Mouse (Mus musculus) spleen, postnatal 4 days (tissue): Measurements from ENCODE around the gene Mrm3.

ENCODE experiments used
- DNase-seq, 2 experiments: peaks; one replicate each; pipeline ENCODE4 v3.0.0; 2022; ENCODE audit warnings: low spot score in 2 of 2

The Mrm3 gene

DNA sequence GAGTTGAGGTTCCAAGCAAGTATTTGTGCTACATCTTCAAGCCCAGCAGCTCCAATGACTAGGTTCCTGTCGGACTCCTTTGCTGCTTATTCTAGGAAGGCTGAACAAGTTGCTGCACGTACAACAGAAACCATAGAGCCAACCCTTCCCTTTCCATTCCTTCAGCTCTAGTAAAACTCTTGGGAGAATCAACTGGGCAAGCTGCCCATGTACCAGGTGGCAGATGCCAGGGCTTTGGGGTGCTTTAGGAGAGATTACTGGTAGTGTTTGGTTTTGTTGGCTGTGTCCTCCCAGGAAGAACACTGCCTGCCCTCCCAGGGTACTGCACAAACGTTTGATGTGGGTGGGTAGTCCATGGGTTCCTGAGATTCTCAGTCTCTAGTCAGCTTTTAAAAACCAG lies 8.5 kb downstream of the Mrm3 start:
- no peak for DNase-seq

DNA sequence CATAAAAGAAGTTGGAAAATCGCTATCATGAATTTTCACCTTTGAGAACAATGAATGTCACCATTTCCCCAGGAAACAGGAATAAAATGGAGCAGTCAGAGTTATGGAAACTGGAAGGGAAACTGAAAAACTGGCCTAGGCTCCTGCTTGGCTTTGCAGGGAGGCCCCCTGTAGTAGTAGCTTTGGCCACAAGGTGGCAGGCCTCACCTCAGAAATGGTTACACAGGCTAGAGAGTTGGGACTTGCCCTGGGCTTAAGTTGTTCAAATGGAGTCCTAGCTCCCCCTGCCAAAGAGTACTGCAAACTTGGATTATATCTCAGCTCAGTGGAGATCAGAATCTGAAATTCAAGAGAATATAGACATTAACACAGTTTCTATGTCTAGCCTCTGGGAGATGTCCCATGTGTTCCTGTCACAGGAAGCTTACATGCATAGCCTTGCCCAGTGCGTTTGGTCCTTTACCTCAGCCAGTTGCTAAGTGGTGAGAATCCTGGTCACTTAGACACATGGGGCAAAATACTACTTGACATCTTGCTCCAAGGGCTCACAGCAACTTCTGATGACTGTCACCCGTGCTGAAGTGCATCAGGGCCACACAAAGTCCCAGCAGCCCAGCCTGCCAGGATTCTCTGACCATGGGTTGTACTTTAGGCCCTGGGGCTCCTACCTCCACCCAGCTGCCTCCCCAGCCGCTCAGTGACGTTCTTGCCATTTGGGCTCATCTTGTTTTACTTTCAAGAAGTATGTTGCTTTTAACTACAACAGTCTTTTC lies 9.8 kb downstream of the Mrm3 start:
- DNase-seq: peak; percentile 77 to 87

DNA sequence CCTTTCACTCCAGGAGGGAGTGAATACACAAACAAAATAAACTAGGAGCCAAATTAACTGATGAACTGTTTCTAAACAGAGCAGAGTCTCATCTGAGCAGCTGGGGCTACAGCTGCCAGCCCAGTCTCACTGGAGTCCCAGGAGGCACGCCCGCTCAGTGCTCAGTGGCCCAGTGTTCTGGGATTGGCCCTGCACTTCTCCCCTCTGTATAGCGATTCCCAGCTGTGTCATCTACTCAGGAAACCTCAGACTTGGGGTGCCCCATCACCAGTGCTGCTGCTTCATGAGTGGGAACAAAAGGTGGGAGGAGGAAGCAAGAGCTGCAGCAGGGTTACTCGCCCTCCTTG lies 10.4 kb downstream of the Mrm3 start:
- DNase-seq: no peak

DNA sequence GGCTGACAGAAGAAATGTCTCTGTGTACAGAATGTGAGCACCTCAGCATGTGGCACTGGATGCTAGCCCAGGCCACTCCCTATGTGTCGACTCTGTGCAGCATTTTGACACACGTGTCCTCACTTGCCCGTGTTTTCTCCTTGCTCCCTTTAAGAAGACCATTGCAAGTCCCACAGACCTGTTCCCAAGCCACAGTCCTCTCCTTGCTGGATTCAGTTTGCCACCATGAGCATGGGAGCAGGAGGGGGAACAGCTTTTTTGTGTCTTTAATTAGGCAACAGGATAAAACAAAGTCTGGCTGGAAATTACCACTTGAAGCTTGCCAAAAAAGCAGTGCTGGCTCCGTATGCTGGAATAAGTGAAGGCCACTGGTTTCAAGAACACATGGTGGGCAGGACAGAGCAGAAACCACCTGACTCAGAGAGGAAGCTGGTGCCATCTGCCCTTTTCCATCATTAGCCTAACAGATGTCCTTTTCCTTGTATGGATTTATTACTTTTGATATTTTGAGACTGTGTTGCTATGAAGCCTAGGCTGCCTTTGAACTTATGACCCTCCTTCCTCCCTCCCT lies 12.0 kb downstream of the Mrm3 start:
- DNase-seq: no peak

DNA sequence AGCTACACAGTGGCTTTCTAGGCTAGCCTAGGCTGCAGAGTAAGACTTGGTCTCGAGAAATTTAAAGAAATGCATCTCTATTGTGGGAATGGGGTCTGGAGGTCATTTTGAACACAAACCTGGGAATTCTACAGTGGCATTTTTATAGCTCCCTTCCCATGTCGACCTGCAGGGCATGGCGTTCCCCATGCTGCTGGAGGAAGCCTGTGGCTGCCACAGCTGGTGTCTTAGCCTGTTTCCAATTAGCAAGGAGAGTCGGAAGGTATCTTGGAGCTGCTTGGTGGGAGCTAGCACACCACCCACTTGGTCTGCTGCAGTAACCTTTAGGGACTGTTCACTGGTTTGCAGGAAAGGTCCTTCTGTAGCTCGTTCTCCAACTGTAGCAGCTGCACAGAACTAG lies 12.6 kb downstream of the Mrm3 start:
- no peak for DNase-seq

DNA sequence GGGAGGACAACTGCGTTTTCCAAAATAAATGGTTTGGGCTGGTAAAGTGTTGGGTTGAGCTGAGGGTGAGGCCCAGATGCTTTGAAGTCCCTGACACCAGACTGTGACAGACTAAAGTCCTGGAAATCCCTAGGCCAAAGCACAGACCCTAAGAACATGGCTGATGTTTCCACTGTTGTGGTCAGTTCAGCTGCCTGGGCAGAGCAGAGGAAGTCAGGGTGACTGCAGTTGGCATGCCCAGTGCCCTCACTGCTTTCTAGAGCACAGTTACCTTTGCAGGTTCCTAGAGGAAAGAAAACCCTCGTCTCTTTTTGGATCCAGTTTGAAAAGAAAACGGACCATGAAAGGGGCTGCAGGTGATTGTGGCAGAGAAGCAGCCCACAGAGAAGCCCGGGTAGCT lies 13.9 kb downstream of the Mrm3 start:
- DNase-seq: no peak

DNA sequence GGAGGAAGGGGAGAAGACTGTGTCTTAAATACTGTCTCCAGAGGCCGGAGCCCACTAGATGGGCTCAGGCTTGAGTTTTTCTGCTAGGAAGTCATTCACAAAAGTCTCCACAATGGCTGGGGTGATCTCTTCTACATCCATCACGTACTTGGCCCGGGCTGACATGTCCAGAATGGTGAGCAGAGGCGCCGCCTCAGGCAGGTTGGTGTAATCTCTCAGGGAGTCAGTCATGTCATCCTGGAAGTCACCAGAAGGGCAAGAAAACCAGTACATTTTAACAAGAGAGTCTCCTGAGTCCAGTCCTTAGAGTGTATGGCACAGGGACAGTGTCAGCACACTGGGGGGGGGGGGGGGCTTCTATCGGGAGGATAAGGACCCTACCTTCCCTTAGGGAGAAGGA lies 15.0 kb downstream of the Mrm3 start:
- DNase-seq: no peak

DNA sequence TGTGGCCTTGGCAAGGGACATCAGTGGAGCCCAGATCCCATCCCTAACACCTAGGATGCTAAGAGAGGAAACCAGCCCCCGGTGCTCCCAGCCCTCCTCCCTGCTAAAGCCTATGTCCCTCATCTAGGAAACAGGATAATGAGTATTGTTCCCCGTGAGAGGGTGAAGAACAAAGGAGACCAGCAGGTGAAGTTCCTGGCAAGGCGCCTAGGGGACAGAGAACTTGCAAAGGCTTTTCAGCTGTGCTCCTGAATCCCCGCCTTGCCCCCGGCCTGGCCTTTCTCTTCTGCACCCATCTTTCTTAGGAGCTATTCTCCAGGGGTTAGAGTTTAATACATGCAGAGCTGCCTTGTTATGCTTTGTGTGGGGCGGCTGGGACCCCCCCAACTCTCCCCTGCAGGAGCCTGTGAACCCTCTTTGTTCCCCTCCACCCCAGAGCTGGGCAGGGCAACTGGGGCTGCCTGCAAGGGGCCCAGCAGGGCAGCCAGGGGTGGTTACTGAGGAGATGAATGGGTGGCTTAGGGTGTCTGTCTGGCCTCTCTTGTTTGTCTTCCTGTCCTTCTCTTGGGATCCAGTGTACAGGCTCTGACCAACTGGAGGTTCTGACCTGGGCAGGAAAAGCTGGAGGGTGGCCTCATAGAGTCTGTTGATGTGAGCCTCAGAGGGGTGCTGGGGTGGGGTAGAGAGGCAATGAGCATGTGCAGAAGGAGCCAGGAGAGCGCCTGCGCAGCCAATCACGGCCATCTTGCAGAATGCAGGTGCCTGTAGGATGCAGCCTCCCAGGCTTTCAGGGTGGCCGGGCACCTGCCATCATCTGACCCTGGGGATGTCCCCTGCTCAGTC lies 16.9 kb downstream of the Mrm3 start:
- no peak for DNase-seq

DNA sequence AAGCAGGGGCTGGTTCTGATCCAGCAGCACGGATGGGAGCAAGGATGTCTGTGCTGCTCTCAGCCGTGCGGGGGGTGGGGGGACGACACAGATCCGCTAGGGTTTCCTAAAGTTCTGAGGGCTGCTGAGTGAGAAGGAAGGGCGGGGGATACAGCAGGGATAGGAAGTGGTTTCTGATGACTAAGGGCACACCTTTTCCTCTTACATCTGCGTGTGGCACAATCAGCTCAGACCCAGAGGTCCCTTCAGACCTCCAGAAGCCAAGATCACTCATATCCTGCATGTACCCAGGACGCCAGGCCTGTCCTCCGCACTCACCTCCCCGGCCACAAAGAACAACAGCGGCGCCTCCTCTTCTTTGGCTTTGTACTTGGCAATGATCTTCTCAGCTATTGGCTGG lies 17.7 kb downstream of the Mrm3 start:
- no peak for DNase-seq

DNA sequence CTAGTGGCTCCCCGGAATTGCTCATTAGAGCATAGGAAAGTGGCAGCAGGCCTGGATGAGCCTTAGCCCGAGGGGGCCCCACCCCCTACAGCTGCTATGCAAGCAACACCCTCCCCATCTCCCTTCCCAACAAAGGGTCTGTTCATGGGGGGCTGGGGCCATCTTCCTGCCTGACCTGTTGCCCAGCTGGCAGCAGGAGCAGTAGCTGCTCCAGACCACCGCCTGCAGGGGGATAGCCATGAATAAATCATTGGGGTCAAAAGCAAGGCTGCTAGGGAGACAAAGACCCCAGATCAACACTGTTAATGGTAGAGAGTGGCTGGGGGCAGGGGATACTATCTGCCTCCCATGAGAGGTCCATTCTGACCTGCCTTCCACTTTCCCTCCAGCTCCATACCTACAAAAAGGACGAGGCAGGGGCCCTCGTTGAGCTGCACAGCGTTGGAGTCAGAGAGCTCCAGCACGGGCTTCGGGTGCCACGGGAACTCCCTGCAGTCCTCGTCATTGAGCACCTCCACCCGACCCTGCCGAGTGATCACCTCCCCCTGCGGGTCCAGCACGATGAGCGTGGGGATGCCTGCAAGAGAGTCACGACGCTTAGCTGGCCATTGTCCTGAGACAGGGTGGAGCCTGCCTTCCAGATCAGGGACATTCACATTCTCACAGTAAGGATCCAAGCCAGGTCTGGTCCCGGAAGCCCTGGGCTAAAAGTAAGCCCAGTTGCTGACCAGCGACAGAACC lies 19.3 kb downstream of the Mrm3 start:
- DNase-seq: no peak

DNA sequence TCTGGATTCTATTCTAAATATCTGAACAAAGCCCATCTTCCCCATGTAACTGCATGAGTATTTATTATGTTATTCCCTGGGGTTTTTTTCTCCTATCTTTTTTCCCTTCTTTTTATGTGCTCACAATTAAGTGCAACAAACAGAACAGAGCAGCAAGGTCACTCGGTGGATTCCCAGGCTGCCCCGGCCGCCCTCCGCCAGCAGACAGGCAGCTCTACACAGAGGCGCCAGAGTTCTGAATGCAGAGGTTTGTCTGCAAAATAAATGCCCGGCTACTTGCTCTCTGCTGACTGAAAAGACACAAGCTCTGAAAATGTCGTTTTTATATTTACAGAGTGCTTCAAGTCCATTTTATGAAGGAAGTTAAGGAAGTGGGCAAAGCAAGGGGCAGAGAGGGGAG lies 24.0 kb downstream of the Mrm3 start:
- DNase-seq: no peak

DNA sequence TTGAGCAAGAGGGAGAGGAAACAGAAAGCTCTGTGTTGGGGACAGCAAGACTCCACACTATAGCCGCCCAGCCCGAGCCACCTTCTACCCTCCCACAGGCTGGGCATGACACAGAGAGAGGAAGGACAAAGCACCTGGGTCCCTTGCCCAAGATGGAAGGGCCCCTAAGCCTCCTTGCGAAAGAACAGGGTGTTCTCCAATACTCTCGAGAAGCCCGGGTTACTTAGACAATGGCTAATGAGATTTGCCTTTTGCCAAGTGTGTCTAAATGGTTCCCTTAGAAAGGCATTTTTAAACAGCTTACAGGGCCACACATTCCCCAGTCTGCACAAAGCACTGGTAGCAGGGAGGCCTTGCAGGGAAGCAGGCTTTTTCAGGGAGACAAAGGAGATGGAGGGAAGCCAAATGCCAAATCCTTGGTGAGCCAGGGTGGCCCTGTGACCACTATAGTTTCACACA lies 24.5 kb downstream of the Mrm3 start:
- no peak for DNase-seq

DNA sequence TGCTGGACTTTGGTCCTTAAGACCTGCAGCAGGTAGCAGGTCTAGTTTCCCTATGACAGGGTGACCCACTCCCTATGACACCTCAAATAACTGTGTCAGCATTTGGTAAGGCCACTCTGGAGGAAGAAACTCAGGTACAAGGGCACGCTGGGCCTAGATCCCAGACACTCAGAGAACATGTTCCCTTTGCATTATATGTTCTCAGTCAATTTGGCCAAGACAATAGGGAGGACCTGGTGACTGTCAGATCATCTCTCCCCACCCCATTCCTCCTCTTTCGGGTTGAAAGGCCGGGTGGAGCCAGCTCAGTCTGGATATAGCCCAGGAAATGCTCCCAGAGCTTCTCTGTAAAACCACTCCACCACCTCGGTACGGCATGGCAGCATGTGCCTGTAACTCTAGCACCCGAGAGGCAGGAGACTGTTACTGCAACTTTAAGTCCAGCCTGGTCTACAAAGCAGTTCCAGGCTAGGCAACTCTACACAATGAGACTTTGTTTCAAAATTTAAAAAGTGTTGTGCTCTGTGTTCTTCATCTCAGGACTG lies 25.1 kb downstream of the Mrm3 start:
- DNase-seq: no peak

DNA sequence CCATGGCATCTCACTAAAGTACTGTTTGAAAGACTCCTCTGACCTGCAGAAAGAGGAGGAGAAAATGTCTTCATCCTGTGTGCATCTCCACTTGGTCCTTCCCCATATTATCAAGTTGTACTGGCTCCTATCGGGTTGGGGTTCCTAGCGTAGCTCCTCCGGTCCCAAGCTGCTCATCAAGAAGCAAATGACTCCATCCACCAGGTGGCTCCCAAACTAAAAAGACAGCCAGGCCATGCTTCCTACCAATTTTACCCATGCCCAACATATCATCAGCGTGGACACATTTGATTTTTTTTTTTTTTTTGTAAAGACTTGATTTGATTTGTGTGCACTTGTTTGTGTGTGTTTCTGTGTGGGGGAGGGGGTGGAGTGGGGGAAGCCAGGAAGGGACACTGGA lies 28.9 kb downstream of the Mrm3 start:
- DNase-seq: no peak

DNA sequence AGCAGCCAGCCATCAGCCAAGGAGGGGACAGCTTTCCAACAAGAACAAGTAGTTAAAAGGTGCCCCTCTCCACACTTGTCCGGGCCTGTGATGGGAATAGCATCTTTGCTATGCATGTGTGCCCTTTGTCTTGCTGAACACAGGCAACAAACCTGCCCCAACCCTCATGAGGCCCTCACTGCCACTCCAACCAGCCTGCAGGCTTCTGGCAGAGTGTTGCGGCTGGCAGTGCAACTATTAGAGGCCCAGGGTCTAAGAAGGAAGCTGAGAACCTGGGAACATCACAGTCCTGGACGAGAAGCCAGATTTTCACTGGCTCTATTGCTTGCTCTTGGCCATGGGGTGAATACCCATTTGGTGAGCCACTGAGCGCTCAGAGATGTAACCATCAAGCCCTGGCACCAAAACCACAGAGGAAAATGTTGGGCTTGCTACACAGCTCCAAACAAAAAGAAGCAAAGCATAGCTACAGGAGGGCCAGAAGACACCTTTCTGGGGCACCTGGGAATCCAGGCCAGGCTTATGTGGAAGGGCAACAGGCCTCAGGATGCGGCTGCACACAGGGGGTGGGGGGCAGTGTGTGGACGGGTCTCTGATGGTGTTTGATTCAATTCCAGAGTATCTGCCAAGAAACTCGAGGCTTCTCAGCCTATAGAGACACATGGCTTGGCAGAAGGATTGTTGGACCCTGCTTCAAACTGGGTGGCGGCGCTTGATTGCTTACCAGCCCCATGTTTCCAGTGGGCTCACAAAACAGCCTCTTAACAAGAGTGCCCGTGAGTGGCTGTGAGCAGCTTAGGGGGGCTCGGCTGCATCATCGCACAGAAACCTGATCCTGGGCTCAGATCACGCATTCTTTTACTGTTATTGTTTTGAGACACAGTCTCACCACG lies 35.7 kb downstream of the Mrm3 start:
- DNase-seq: no peak

DNA sequence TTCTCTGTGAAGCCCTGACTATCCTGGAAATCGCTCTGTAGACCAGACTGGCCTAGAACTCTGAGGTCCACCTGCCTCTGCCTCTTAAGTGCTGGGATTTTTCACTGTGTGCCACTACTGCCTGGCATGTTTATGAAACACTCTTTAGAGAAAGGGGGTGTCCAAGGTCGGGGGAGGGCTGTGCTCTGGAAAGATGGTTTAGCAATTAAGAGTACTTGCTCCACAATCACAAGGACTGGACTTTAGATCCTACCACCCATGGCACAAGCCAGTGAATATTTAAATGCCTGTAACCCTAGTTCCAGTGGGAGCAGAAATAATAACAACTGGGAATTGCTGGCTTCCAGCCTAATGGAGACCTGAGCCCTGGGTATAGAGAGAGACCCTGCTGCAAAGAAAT lies 36.5 kb downstream of the Mrm3 start:
- no peak for DNase-seq

DNA sequence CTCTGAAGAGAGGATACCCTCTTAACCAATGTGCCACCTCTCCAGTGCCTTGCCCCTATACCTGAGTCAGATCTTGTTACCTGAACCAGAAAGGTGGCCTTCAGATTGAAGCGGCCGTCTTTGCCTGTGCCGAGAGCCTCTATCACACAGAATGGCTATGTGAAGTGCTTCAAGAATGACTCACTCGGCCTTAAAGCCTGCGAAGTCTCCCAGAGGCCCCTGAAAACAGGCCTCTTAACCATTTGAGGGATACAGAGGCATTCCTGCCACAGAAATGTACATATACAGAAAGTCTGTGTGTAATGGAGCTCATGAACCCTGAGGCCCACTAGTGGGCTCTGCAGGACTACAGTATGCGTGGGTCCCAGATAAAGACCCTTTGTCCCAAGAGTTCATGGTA lies 40.3 kb downstream of the Mrm3 start:
- DNase-seq: no peak

DNA sequence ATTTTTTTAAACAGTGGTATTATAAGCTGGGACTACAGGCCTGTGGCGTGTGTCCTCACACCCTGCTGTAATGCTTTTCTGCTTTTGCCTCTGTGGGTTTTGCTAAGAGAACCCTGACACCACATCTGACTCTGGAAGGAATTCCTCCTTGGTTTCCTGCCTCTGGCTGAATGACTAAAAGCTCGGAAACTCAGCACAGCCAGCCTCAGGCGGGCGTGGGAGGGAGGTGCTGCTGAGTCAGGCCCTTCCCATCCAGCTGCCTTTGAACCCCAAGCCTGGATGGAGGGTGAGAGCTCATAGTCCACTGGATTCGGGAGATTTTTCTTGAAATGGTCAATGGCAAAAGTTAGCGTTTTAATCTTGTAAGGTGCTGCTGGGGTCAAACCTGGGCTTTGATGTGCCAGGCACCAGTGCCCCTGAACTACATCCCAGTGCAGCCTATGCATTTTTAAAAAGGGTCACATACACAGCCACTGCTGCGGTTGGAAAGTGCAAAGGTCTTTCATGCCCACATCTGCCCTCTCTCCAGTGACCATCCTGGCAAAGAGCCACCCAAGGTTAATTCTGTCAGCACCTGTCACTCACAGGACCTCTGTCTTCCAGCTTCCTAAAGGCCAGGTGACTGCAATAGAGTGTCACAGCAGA lies 42.0 kb downstream of the Mrm3 start:
- DNase-seq: no peak

DNA sequence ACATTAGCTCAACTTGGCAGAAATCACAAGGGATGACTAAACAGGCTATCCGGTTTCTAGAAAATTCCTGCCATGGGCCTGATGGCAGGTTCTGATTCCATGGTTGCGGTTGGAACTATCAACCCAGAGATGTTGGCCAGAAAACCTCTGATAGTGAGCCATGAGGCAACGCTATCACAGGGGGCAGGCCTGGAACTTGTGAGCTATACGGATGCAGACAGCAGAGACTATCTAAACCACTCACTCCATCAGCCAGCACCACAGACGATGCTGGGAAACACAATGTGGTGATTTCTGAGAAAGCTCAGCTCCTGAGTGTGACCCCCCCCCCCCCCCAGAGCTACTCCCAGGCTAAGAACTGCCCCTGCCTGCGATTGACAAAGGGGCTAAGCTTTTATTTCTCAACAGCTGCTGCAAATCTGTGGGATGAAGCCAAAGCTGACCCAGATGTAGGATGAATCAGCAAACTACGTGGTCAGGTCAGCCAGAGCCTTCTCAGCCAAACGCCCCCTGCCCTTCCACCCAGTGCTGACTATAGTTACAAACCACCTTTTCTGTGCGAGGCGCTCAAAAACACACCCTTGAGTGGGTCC lies 43.1 kb downstream of the Mrm3 start:
- no peak for DNase-seq

DNA sequence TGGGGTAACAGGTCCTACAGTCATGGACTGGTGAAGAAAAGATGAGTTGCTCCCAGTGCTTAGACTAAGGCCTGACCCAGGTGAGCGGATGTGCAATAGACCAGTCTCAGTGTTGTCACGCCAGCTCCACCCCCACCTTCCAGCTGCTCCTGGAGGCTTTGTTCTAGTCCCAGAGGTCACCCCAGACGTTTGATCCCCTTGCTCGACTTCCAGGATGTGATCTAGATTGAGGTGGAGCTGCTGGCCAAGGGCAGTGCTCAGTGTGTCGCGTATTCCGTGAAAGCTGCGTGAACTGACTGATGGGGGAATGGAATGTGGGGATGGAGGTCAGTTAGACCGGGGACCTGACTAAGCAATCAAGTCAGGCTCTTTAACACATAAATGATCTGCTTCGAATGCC lies 43.8 kb downstream of the Mrm3 start:
- DNase-seq: no peak
